Mouse (Mus musculus): ENCODE data around the gene Wnk1. TPM values are rescaled to one million over a fixed set of nuclear protein-coding genes. Genes with fewer than 3 reads are reported as not detected.

Wnk1 gene
- polyA plus RNA-seq, 1 experiment from 2014 or later: 37.9 TPM

- WGBS: 87% methylated on average over 7 of the region's 7 CpGs
Observed at GRCm38 (mm10) chr6:120047705-120048292, 9.3 kb upstream of the Wnk1 start.

GRCm38 (mm10) chr6:120045406-120045805 lies 6.9 kb upstream of the Wnk1 start:
- Histone ChIP-seq H3K27me3 (replicated peaks; ENCODE audit: control insufficient read depth, insufficient read depth, low read length) (no peaks in the 10 kb centered on the region), H3K9me3 (replicated peaks; ENCODE audit: control insufficient read depth, low read length) (no peaks in the 10 kb centered on the region), H3K4me2 (ENCODE audit: low read length) (no peak overlapping the region), H3K36me3 (ENCODE audit: control insufficient read depth, insufficient read depth, low read length) (no peaks in the 10 kb centered on the region), H3K9ac (ENCODE audit: low read length) (no peak overlapping the region), H3K4me3 (ENCODE audit: low read depth, low read length) (no peak overlapping the region), H3K4me1 (ENCODE audit: control insufficient read depth, insufficient read depth, low read length) (no peaks in the 10 kb centered on the region), H3K27ac (ENCODE audit: low read depth, low read length) (no peak overlapping the region)
- DNase-seq (ENCODE audit: low spot score) (peak; percentile 58), ATAC-seq (no peak)
- 42% methylated on average over 4 of the region's 4 CpGs for WGBS

More at GRCm38 (mm10) chr6:120047705-120048292, 9.3 kb upstream of the Wnk1 start:
- Histone ChIP-seq H3K27me3 (replicated peaks; ENCODE audit: control insufficient read depth, insufficient read depth, low read length) (no peaks in the 10 kb centered on the region), H3K4me2 (ENCODE audit: low read length) (no peak overlapping the region), H3K36me3 (ENCODE audit: control insufficient read depth, insufficient read depth, low read length) (no peaks in the 10 kb centered on the region), H3K4me3 (ENCODE audit: low read depth, low read length) (no peak overlapping the region), H3K9ac (ENCODE audit: low read length) (no peak overlapping the region), H3K9me3 (replicated peaks; ENCODE audit: control insufficient read depth, low read length) (no peaks in the 10 kb centered on the region), H3K27ac (ENCODE audit: low read depth, low read length) (no peak overlapping the region), H3K4me1 (ENCODE audit: control insufficient read depth, insufficient read depth, low read length) (no peaks in the 10 kb centered on the region)
- ATAC-seq: no peak
- no peak for DNase-seq (ENCODE audit: low spot score)

GRCm38 (mm10) chr6:120042632-120043220 lies 4.3 kb upstream of the Wnk1 start:
- Histone ChIP-seq H3K9ac (ENCODE audit: low read length) (no peak overlapping the region), H3K4me2 (ENCODE audit: low read length) (no peak overlapping the region), H3K9me3 (replicated peaks; ENCODE audit: control insufficient read depth, low read length) (no peaks in the 10 kb centered on the region), H3K27ac (ENCODE audit: low read depth, low read length) (no peak overlapping the region), H3K27me3 (replicated peaks; ENCODE audit: control insufficient read depth, insufficient read depth, low read length) (no peaks in the 10 kb centered on the region), H3K36me3 (ENCODE audit: control insufficient read depth, insufficient read depth, low read length) (no peaks in the 10 kb centered on the region), H3K4me3 (ENCODE audit: low read depth, low read length) (no peak overlapping the region), H3K4me1 (ENCODE audit: control insufficient read depth, insufficient read depth, low read length) (no peaks in the 10 kb centered on the region)
- ATAC-seq (no peak), DNase-seq (ENCODE audit: low spot score) (no peak)
- 86% methylated on average over 1 of the region's 1 CpGs for WGBS

- 89% methylated on average over 4 of the region's 4 CpGs for WGBS
- H3K4me3 ChIP-seq (ENCODE audit: low read depth, low read length): no peak overlapping the region
- ATAC-seq (no peak), DNase-seq (ENCODE audit: low spot score) (no peak)
- no peak overlapping the region for H3K4me2 ChIP-seq (ENCODE audit: low read length)
- H3K27me3 ChIP-seq (replicated peaks; ENCODE audit: control insufficient read depth, insufficient read depth, low read length): no peaks in the 10 kb centered on the region
- peaks cover 10% of the 10 kb centered on the region for H3K4me1 ChIP-seq (ENCODE audit: control insufficient read depth, insufficient read depth, low read length)
- no peak overlapping the region for H3K9ac ChIP-seq (ENCODE audit: low read length)
- no peak overlapping the region for H3K27ac ChIP-seq (ENCODE audit: low read depth, low read length)
- no peaks in the 10 kb centered on the region for H3K36me3 ChIP-seq (ENCODE audit: control insufficient read depth, insufficient read depth, low read length)
- H3K9me3 ChIP-seq (replicated peaks; ENCODE audit: control insufficient read depth, low read length): no peaks in the 10 kb centered on the region
Observed at GRCm38 (mm10) chr6:120040557-120040857, 2.0 kb upstream of the Wnk1 start.

- Histone ChIP-seq H3K36me3 (ENCODE audit: control insufficient read depth, insufficient read depth, low read length) (no peaks in the 10 kb centered on the region), H3K27ac (ENCODE audit: low read depth, low read length) (no peak overlapping the region), H3K9ac (ENCODE audit: low read length) (peak overlapping the region; percentile 51), H3K4me1 (ENCODE audit: control insufficient read depth, insufficient read depth, low read length) (peaks cover 11% of the 10 kb centered on the region), H3K27me3 (replicated peaks; ENCODE audit: control insufficient read depth, insufficient read depth, low read length) (no peaks in the 10 kb centered on the region), H3K4me3 (ENCODE audit: low read depth, low read length) (peak overlapping the region; percentile 92), H3K4me2 (ENCODE audit: low read length) (peak overlapping the region; percentile 81), H3K9me3 (replicated peaks; ENCODE audit: control insufficient read depth, low read length) (no peaks in the 10 kb centered on the region)
- DNase-seq (ENCODE audit: low spot score): peak; percentile 95
- peak; percentile 11 for ATAC-seq
- 2% methylated on average over 24 of the region's 24 CpGs for WGBS
Observed at GRCm38 (mm10) chr6:120039668-120040556, 1.4 kb upstream of the Wnk1 start.

- WGBS: under 1% methylated on average over 9 of the region's 9 CpGs
- peaks cover 11% of the 10 kb centered on the region for H3K4me1 ChIP-seq (ENCODE audit: control insufficient read depth, insufficient read depth, low read length)
- peak overlapping the region; percentile 74 for H3K27ac ChIP-seq (ENCODE audit: low read depth, low read length)
- H3K4me3 ChIP-seq (ENCODE audit: low read depth, low read length): peak overlapping the region; percentile 92
- H3K9ac ChIP-seq (ENCODE audit: low read length): peak overlapping the region; percentile 51
- H3K4me2 ChIP-seq (ENCODE audit: low read length): peak overlapping the region; percentile 81
- no peaks in the 10 kb centered on the region for H3K36me3 ChIP-seq (ENCODE audit: control insufficient read depth, insufficient read depth, low read length)
- H3K27me3 ChIP-seq (replicated peaks; ENCODE audit: control insufficient read depth, insufficient read depth, low read length): no peaks in the 10 kb centered on the region
- no peaks in the 10 kb centered on the region for H3K9me3 ChIP-seq (replicated peaks; ENCODE audit: control insufficient read depth, low read length)
- ATAC-seq (peak; percentile 1; the same call in 1 of the 2 replicates), DNase-seq (ENCODE audit: low spot score) (peak; percentile 54)
Observed at GRCm38 (mm10) chr6:120039256-120039563, 738 bp upstream of the Wnk1 start.

GRCm38 (mm10) chr6:120037636-120038365 lies 671 bp downstream of the Wnk1 start:
- ATAC-seq: peak; percentile 63
- H3K27me3 ChIP-seq (replicated peaks; ENCODE audit: control insufficient read depth, insufficient read depth, low read length): no peaks in the 10 kb centered on the region
- under 1% methylated on average over 66 of the region's 85 CpGs for WGBS
- H3K36me3 ChIP-seq (ENCODE audit: control insufficient read depth, insufficient read depth, low read length): no peaks in the 10 kb centered on the region
- H3K27ac ChIP-seq (ENCODE audit: low read depth, low read length): peak overlapping the region; percentile 99
- peak overlapping the region; percentile 89 for H3K9ac ChIP-seq (ENCODE audit: low read length)
- peak; percentile 74 for DNase-seq (ENCODE audit: low spot score)
- no peaks in the 10 kb centered on the region for H3K9me3 ChIP-seq (replicated peaks; ENCODE audit: control insufficient read depth, low read length)
- H3K4me3 ChIP-seq (ENCODE audit: low read depth, low read length): peak overlapping the region; percentile 92
- H3K4me1 ChIP-seq (ENCODE audit: control insufficient read depth, insufficient read depth, low read length): peaks cover 11% of the 10 kb centered on the region
- H3K4me2 ChIP-seq (ENCODE audit: low read length): peak overlapping the region; percentile 95

GRCm38 (mm10) chr6:120037004-120037635 lies 1.4 kb downstream of the Wnk1 start:
- peak; percentile 67 for DNase-seq (ENCODE audit: low spot score)
- Histone ChIP-seq H3K9me3 (replicated peaks; ENCODE audit: control insufficient read depth, low read length) (no peaks in the 10 kb centered on the region), H3K4me2 (ENCODE audit: low read length) (peak overlapping the region; percentile 95), H3K4me1 (ENCODE audit: control insufficient read depth, insufficient read depth, low read length) (peaks cover 11% of the 10 kb centered on the region), H3K36me3 (ENCODE audit: control insufficient read depth, insufficient read depth, low read length) (no peaks in the 10 kb centered on the region), H3K27me3 (replicated peaks; ENCODE audit: control insufficient read depth, insufficient read depth, low read length) (no peaks in the 10 kb centered on the region), H3K4me3 (ENCODE audit: low read depth, low read length) (peak overlapping the region; percentile 92), H3K9ac (ENCODE audit: low read length) (peak overlapping the region; percentile 89), H3K27ac (ENCODE audit: low read depth, low read length) (peak overlapping the region; percentile 99)
- under 1% methylated on average over 51 of the region's 51 CpGs for WGBS
- ATAC-seq: no peak
